Mouse (Mus musculus) embryo, embryonic 11 days (tissue): ENCODE data around the gene Fgf3.
"Not testable (repeated sequence)": the region's sequence is repeated elsewhere in the genome, so short reads cannot be mapped to it uniquely, and the experiment has no call there.

Source experiments
- DNase-seq: peaks from one replicate; pipeline ENCODE4 v3.0.0-alpha.2; 2015

Fgf3 gene

GRCm38 (mm10) chr7:144861056-144861768 is 23.3 kb downstream of the Fgf3 start:
- no peak for DNase-seq

- no peak for DNase-seq
These were observed 23.8 kb downstream of the Fgf3 start for GRCm38 (mm10) chr7:144861769-144862070.

- no peak for DNase-seq
These were observed 24.2 kb downstream of the Fgf3 start for GRCm38 (mm10) chr7:144862126-144862525.

- DNase-seq, result no peak
These were observed 24.8 kb downstream of the Fgf3 start for GRCm38 (mm10) chr7:144862712-144863111.

- DNase-seq, result peak; percentile 38
These were observed 25.3 kb downstream of the Fgf3 start for GRCm38 (mm10) chr7:144863196-144863595.

GRCm38 (mm10) chr7:144864160-144864670 is 26.3 kb downstream of the Fgf3 start:
- DNase-seq, result no peak

- no peak for DNase-seq
These were observed 29.3 kb downstream of the Fgf3 start for GRCm38 (mm10) chr7:144867161-144867560.

GRCm38 (mm10) chr7:144867602-144868001 is 29.7 kb downstream of the Fgf3 start:
- DNase-seq, result no peak

GRCm38 (mm10) chr7:144872420-144872819 is 34.5 kb downstream of the Fgf3 start:
- DNase-seq, result no peak

- DNase-seq, result no peak
These were observed 35.3 kb downstream of the Fgf3 start for GRCm38 (mm10) chr7:144873160-144873559.

GRCm38 (mm10) chr7:144874226-144874625 is 36.3 kb downstream of the Fgf3 start:
- DNase-seq, result no peak

- no peak for DNase-seq
These were observed 40.5 kb downstream of the Fgf3 start for GRCm38 (mm10) chr7:144878401-144878800.

GRCm38 (mm10) chr7:144883106-144883505 is 45.2 kb downstream of the Fgf3 start:
- peak; percentile 37 for DNase-seq

GRCm38 (mm10) chr7:144887672-144888071 is 49.8 kb downstream of the Fgf3 start:
- DNase-seq, result no peak

GRCm38 (mm10) chr7:144888564-144889299 is 50.8 kb downstream of the Fgf3 start:
- DNase-seq, result peak; percentile 41

GRCm38 (mm10) chr7:144890661-144891060 is 52.8 kb downstream of the Fgf3 start:
- DNase-seq, result not testable (repeated sequence)

GRCm38 (mm10) chr7:144891863-144892262 is 54.0 kb downstream of the Fgf3 start:
- no peak for DNase-seq

GRCm38 (mm10) chr7:144892322-144892721 is 54.4 kb downstream of the Fgf3 start:
- no peak for DNase-seq
